Mouse (Mus musculus) midbrain, embryonic 12.5 days (tissue): ENCODE results near the gene Spink4. TPM values are rescaled to one million over a fixed set of nuclear protein-coding genes. Genes with fewer than 3 reads are reported as not detected.

ENCODE experiments used
- ATAC-seq: fragments of 200-750 bp; cut with Nextera tagmentation; 2 replicates; pipeline ENCODE4 v1.8.0; 2017; ENCODE audit warnings: low read depth, moderate TSS enrichment, moderate library complexity; ENCODE audit not compliant: low FRiP score
- H3K27ac ChIP-seq: fragments of 300-500 bp; sonication (generic); replicated peaks from 2 replicates; pipeline ENCODE4 v1.5.1; 2016; ENCODE audit warnings: mild to moderate bottlenecking
- H3K27me3 ChIP-seq: fragments of 300-500 bp; sonication (generic); 2 replicates; pipeline ENCODE4 v1.6.1; 2016; ENCODE audit warnings: mild to moderate bottlenecking
- H3K36me3 ChIP-seq: fragments of 300-500 bp; sonication (generic); 2 replicates; pipeline ENCODE4 v1.6.1; 2016
- H3K4me1 ChIP-seq: fragments of 300-500 bp; sonication (generic); 2 replicates; pipeline ENCODE4 v1.6.1; 2016
- H3K4me2 ChIP-seq: fragments of 300-500 bp; sonication (generic); replicated peaks from 2 replicates; pipeline ENCODE4 v1.6.1; 2016; ENCODE audit warnings: mild to moderate bottlenecking, moderate library complexity
- H3K4me3 ChIP-seq: fragments of 300-500 bp; sonication (generic); 2 replicates; pipeline ENCODE4 v1.5.1; 2016; ENCODE audit warnings: mild to moderate bottlenecking
- H3K9ac ChIP-seq: fragments of 300-500 bp; sonication (generic); replicated peaks from 2 replicates; pipeline ENCODE4 v1.6.1; 2016; ENCODE audit warnings: mild to moderate bottlenecking, moderate library complexity
- H3K9me3 ChIP-seq: fragments of 300-500 bp; sonication (generic); 2 replicates; pipeline ENCODE4 v1.6.1; 2016; ENCODE audit warnings: mild to moderate bottlenecking
- WGBS: fragments of 180-500 bp; shearing (Covaris S2); methylation state at CpG from one replicate; pipeline ENCODE4 v1.1.7; 2016; 5-methylcytosine and 5-hydroxymethylcytosine counted together
- polyA plus RNA-seq: library from polyadenylated mRNA; unstranded; fragments of >200 nt; fragmentation: Nextera tagmentation; extraction: Ambion mirVana; gene quantifications from 2 replicates; pipeline ENCODE4 v1.2.1, GENCODE M21; 2016

Gene Spink4
- polyA plus RNA-seq, 1 experiment from 2014 or later = not detected

- Histone ChIP-seq H3K27ac (no peak overlapping the region), H3K9me3 (no peaks in the 10 kb centered on the region), H3K27me3 (no peaks in the 10 kb centered on the region), H3K9ac (no peak overlapping the region), H3K36me3 (no peaks in the 10 kb centered on the region), H3K4me1 (no peaks in the 10 kb centered on the region), H3K4me3 (no peak overlapping the region), H3K4me2 (no peak overlapping the region)
- ATAC-seq = no peak
- 78% methylated on average over 4 of the region's 4 CpGs for whole genome bisulfite sequencing
Measured at GRCm38 (mm10) chr4:40885883-40886282, 34.0 kb upstream of the Spink4 start.

DNA sequence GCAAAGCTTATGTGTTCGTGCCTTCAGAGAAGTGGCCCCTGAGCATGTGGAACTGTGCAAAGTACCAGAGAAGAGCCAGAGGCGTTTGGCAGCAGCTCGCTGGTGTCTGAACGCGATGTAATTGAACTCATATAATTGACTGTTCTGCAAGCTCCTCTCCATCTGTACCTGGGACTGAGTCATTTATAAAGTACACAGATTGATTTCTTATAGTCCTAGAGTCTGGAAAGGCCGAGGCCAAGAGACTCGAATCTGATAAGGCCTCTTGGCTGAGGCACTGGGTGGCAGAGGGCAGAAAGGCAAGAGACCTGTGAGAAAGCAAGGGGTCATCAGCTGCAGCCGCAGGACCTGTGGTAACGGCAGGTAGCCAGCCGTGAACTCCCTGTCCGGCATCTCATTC lies 31.0 kb upstream of the Spink4 start:
- no peak for ATAC-seq
- Histone ChIP-seq H3K27ac (no peak overlapping the region), H3K4me1 (no peaks in the 10 kb centered on the region), H3K36me3 (no peaks in the 10 kb centered on the region), H3K9me3 (no peaks in the 10 kb centered on the region), H3K4me2 (no peak overlapping the region), H3K9ac (no peak overlapping the region), H3K4me3 (no peak overlapping the region), H3K27me3 (no peaks in the 10 kb centered on the region)
- 86% methylated on average over 11 of the region's 11 CpGs for WGBS

DNA sequence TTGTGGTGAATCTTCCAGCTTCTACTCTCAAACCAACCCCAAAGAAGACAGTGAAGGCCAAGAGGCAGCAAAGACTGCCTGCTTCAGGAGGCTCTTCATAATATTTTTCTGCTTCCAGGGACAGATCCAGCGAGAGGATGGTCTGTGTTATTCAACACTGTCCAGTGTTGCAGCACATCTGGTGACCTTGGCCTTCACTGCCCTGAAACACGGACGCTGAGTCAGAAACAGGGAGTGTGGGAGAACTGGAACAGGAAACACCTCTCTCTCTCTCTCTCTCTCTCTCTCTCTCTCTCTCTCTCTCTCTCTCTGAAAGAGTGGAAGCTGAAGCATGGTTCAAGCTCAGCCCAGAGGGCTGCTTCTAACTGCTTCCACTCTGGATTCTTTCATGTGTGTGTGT lies 30.6 kb upstream of the Spink4 start:
- ATAC-seq = no peak
- no peaks in the 10 kb centered on the region for H3K36me3 ChIP-seq
- 78% methylated on average over 3 of the region's 3 CpGs for WGBS
- no peak overlapping the region for H3K4me2 ChIP-seq
- H3K27ac ChIP-seq = no peak overlapping the region
- no peaks in the 10 kb centered on the region for H3K27me3 ChIP-seq
- H3K9me3 ChIP-seq = no peaks in the 10 kb centered on the region
- no peak overlapping the region for H3K4me3 ChIP-seq
- no peaks in the 10 kb centered on the region for H3K4me1 ChIP-seq
- H3K9ac ChIP-seq = no peak overlapping the region

DNA sequence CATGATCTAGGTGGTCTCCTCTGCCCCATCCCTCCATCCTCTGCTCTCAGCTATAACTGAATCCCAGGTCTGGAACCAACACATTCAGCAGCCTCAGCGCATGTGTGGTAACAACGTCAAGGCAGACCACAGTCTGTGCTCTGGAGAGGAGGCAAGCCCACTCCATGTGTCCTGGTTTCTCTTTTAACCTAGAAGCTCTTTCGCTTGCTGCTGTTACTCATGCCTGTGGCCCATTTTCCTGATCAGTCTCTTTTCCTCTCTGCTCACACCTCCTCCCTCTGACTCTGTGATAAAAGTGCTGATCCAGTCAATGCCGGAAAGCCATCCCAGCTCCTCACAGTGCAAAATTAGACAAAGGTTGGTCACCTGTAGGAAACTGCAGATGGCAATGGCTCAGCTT lies 29.9 kb upstream of the Spink4 start:
- H3K4me3 ChIP-seq = no peak overlapping the region
- 89% methylated on average over 4 of the region's 4 CpGs for WGBS
- no peaks in the 10 kb centered on the region for H3K36me3 ChIP-seq
- no peak overlapping the region for H3K27ac ChIP-seq
- no peak overlapping the region for H3K9ac ChIP-seq
- H3K4me2 ChIP-seq = no peak overlapping the region
- no peaks in the 10 kb centered on the region for H3K27me3 ChIP-seq
- ATAC-seq = no peak
- H3K9me3 ChIP-seq = no peaks in the 10 kb centered on the region
- no peaks in the 10 kb centered on the region for H3K4me1 ChIP-seq

DNA sequence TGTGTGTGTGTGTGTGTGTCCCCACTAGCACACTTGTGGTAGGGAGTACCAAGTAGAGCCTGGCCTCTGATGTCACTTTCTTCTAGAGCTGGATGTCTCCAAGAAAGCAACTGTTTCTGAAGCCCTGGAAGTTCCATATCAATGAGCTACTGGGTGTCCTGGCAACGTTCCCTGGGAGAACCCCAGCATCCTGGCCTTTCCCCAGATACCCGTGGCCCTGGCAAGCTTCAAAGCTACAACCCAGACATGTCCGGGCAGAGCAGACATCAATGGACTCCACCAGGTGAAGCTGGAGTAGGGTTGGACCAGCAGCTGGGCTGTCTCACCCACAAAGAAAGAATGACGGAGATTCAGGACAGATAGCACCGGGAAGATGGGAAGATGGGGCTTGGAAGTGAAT lies 28.6 kb upstream of the Spink4 start:
- Histone ChIP-seq H3K4me2 (no peak overlapping the region), H3K9me3 (peaks cover 3% of the 10 kb centered on the region; the same call in 1 of the 2 replicates), H3K4me1 (no peaks in the 10 kb centered on the region), H3K27ac (no peak overlapping the region), H3K9ac (no peak overlapping the region), H3K27me3 (no peaks in the 10 kb centered on the region), H3K4me3 (no peak overlapping the region), H3K36me3 (no peaks in the 10 kb centered on the region)
- ATAC-seq = no peak
- 76% methylated on average over 5 of the region's 5 CpGs for WGBS

GRCm38 (mm10) chr4:40895118-40895517 lies 24.7 kb upstream of the Spink4 start:
- no peak overlapping the region for H3K4me2 ChIP-seq
- H3K4me3 ChIP-seq = no peak overlapping the region
- H3K9me3 ChIP-seq = peaks cover 3% of the 10 kb centered on the region
- no peaks in the 10 kb centered on the region for H3K27me3 ChIP-seq
- no peak overlapping the region for H3K27ac ChIP-seq
- H3K36me3 ChIP-seq = no peaks in the 10 kb centered on the region
- no peak overlapping the region for H3K9ac ChIP-seq
- no peak for ATAC-seq
- WGBS = 91% methylated on average over 3 of the region's 3 CpGs
- H3K4me1 ChIP-seq = no peaks in the 10 kb centered on the region

GRCm38 (mm10) chr4:40895646-40896045 lies 24.2 kb upstream of the Spink4 start:
- H3K9me3 ChIP-seq = peaks cover 3% of the 10 kb centered on the region
- H3K9ac ChIP-seq = no peak overlapping the region
- H3K4me2 ChIP-seq = no peak overlapping the region
- H3K36me3 ChIP-seq = no peaks in the 10 kb centered on the region
- no peak overlapping the region for H3K27ac ChIP-seq
- no peaks in the 10 kb centered on the region for H3K4me1 ChIP-seq
- 94% methylated on average over 2 of the region's 2 CpGs for WGBS
- no peaks in the 10 kb centered on the region for H3K27me3 ChIP-seq
- H3K4me3 ChIP-seq = no peak overlapping the region
- ATAC-seq = no peak

GRCm38 (mm10) chr4:40898476-40899044 lies 21.3 kb upstream of the Spink4 start:
- H3K36me3 ChIP-seq = no peaks in the 10 kb centered on the region
- WGBS = 81% methylated on average over 6 of the region's 6 CpGs
- H3K4me2 ChIP-seq = no peak overlapping the region
- no peaks in the 10 kb centered on the region for H3K27me3 ChIP-seq
- no peak overlapping the region for H3K4me3 ChIP-seq
- H3K4me1 ChIP-seq = no peaks in the 10 kb centered on the region
- no peak overlapping the region for H3K27ac ChIP-seq
- H3K9me3 ChIP-seq = peaks cover 3% of the 10 kb centered on the region
- no peak overlapping the region for H3K9ac ChIP-seq
- ATAC-seq = no peak

DNA sequence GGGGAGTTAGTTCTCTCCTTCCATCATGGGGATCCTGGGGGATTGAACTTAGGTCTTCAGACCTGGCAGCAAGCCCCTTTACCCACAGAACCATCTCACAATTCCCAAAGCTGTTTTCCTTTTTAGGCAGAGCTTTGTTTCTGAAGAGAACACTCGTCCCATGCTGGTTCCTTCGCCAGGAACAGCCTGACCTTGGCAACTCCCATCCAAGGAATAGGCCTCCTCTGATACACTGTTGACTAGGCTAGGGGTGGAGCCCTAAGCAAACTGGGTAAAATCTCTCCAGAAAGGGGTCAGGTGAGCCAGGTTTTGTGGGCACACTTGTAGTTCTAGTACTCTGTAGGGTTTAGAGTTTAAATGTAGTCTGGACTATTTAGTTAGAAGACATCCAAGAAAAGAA lies 20.6 kb upstream of the Spink4 start:
- ATAC-seq = no peak
- no peaks in the 10 kb centered on the region for H3K27me3 ChIP-seq
- no peak overlapping the region for H3K27ac ChIP-seq
- no peaks in the 10 kb centered on the region for H3K36me3 ChIP-seq
- H3K9ac ChIP-seq = no peak overlapping the region
- peaks cover 3% of the 10 kb centered on the region for H3K9me3 ChIP-seq
- H3K4me2 ChIP-seq = no peak overlapping the region
- WGBS = 77% methylated on average over 2 of the region's 2 CpGs
- no peak overlapping the region for H3K4me3 ChIP-seq
- no peaks in the 10 kb centered on the region for H3K4me1 ChIP-seq

DNA sequence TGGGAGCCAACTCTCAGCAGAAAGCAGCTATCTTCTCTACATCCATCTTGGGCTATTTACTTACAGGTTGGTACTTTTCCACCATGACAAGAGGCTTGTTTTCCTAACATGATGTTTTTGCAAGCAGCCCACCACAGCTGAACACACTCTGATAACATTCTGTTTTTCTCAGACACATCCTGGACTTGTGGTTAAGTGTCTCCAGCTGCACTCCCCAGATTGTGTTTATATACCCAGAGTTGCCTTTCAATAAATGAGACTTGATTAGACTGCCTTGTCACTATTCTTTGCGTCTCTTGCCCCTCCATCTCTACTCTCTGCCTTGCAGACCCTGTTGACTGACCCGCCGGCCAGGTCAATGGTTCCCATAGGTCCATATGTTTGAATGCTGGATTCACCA lies 19.8 kb upstream of the Spink4 start:
- Histone ChIP-seq H3K4me3 (no peak overlapping the region), H3K4me1 (no peaks in the 10 kb centered on the region), H3K9ac (no peak overlapping the region), H3K27ac (no peak overlapping the region), H3K27me3 (no peaks in the 10 kb centered on the region), H3K4me2 (no peak overlapping the region), H3K36me3 (no peaks in the 10 kb centered on the region), H3K9me3 (peaks cover 3% of the 10 kb centered on the region)
- WGBS = 96% methylated on average over 3 of the region's 3 CpGs
- no peak for ATAC-seq

DNA sequence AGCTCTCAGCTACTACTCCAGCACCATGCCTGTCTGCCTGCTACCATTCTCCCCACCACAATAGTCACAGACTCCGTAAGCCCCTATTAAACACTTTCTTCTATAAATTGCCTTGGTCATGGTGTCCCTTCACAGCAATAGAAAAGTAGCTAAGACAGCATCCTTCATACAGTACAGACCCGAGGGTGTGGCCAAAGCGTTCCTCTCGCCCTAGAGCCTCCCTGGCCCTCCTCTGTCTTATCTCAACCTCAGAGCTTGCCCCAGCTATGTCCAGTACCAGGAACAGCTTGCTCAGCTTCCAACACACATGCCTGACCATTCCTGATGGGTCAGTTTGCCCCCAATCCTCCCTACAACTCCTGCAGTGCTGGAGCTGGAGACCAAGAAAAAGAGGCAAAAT lies 19.2 kb upstream of the Spink4 start:
- 85% methylated on average over 4 of the region's 4 CpGs for WGBS
- Histone ChIP-seq H3K4me2 (no peak overlapping the region), H3K27ac (no peak overlapping the region), H3K36me3 (no peaks in the 10 kb centered on the region), H3K4me1 (no peaks in the 10 kb centered on the region), H3K4me3 (no peak overlapping the region), H3K27me3 (no peaks in the 10 kb centered on the region), H3K9me3 (peaks cover under 1% of the 10 kb centered on the region), H3K9ac (no peak overlapping the region)
- ATAC-seq = no peak

GRCm38 (mm10) chr4:40906298-40906697 lies 13.6 kb upstream of the Spink4 start:
- WGBS = 56% methylated on average over 1 of the region's 1 CpGs
- Histone ChIP-seq H3K9ac (no peak overlapping the region), H3K27me3 (no peaks in the 10 kb centered on the region), H3K9me3 (no peaks in the 10 kb centered on the region), H3K36me3 (no peaks in the 10 kb centered on the region), H3K4me1 (no peaks in the 10 kb centered on the region), H3K27ac (no peak overlapping the region), H3K4me2 (no peak overlapping the region), H3K4me3 (no peak overlapping the region)
- no peak for ATAC-seq

DNA sequence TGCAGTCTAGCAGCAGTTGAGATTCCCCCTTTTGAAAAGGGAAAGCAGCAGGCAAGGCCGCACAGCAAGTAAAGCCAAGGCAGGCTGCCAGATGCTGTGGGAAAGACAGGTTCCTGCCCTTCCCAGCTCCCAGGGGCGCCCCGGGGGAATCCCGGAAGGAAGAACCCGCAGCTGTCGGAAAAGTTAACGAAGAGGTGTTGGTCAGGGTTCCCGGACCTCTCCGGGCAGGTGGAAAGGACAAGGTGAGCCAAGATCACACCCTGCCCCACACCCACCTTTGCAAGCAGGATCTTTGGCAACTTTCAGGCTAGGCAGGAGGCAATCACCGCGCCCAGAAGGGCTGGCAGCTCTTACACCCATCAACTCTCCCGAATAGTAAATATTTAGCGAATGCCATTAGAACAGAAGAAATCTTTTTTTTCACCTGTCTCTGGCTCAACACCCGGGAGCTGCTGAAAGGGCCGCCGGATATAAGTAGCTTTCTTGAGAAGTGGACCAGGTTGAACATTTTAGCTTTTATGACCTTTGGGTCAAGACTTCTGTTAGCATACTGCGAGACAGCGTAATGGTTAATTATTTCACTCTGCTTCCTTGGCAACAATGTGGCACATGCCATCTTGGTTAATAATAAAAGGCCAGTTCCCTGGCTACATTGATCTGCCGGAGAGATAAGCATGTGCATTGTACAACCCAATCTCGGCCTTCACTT lies 11.4 kb upstream of the Spink4 start:
- Histone ChIP-seq H3K4me1 (no peaks in the 10 kb centered on the region), H3K27me3 (no peaks in the 10 kb centered on the region), H3K9me3 (no peaks in the 10 kb centered on the region), H3K4me3 (no peak overlapping the region), H3K36me3 (no peaks in the 10 kb centered on the region), H3K9ac (no peak overlapping the region), H3K4me2 (no peak overlapping the region), H3K27ac (no peak overlapping the region)
- WGBS = 63% methylated on average over 20 of the region's 20 CpGs
- ATAC-seq = no peak
